Mouse (Mus musculus) small intestine, adult 2 months (tissue): ENCODE measurements around the gene Syngr3. TPM values are rescaled to one million over a fixed set of nuclear protein-coding genes. Genes with fewer than 3 reads are reported as not detected.

Experiments used
- H3K27ac ChIP-seq: fragments of 200-500 bp; 2 replicates; pipeline ENCODE4 v1.5.1; 2012; ENCODE audit warnings: low read depth, low read length, control low read depth, inconsistent platforms; ENCODE audit not compliant: insufficient read depth
- H3K27me3 ChIP-seq: fragments of 200-500 bp; 2 replicates; pipeline ENCODE4 v1.6.1; 2012; ENCODE audit warnings: mild to moderate bottlenecking, moderate library complexity, low read length, inconsistent platforms; ENCODE audit not compliant: control insufficient read depth, insufficient read depth
- H3K36me3 ChIP-seq: fragments of 200-500 bp; 2 replicates; pipeline ENCODE4 v1.6.1; 2012; ENCODE audit warnings: mild to moderate bottlenecking, low read length, control low read depth, inconsistent platforms; ENCODE audit not compliant: control insufficient read depth, insufficient read depth
- H3K4me1 ChIP-seq: fragments of 200-500 bp; 2 replicates; pipeline ENCODE4 v1.6.1; 2012; ENCODE audit warnings: low read length, inconsistent platforms, mixed read lengths; ENCODE audit not compliant: control insufficient read depth, insufficient read depth, insufficient read length
- H3K4me3 ChIP-seq: fragments of 200-500 bp; 2 replicates; pipeline ENCODE4 v1.5.1; 2012; ENCODE audit warnings: low read depth, mild to moderate bottlenecking, control low read depth, inconsistent platforms, low read length, moderate library complexity
- CTCF ChIP-seq: fragments of 200-500 bp; IDR thresholded peaks from 2 replicates; pipeline ENCODE4 v1.5.1; 2012; ENCODE audit warnings: low read depth, mild to moderate bottlenecking, control low read depth, inconsistent platforms, low read length, moderate library complexity, mixed read lengths; ENCODE audit not compliant: insufficient replicate concordance, insufficient read length; ENCODE audit errors: extremely low read depth
- POLR2A ChIP-seq: fragments of 200-500 bp; IDR thresholded peaks from 2 replicates; pipeline ENCODE4 v1.6.1; 2012; ENCODE audit warnings: low read depth, mild to moderate bottlenecking, control low read depth, inconsistent platforms, low read length, moderate library complexity
- WGBS: fragments of 180-500 bp; shearing (Covaris S2); methylation state at CpG from one replicate; pipeline ENCODE4 v1.1.7; 2018; 5-methylcytosine and 5-hydroxymethylcytosine counted together
- polyA plus RNA-seq: library from polyadenylated mRNA; depleted of rRNA; stranded (reverse); fragments of >200 nt; gene quantifications from 2 replicates; pipeline ENCODE4 v1.2.3, GENCODE M21; 2012; rRNA removed

The Syngr3 gene
- polyA plus RNA-seq: 1.2 and 1.3 TPM in 2 replicates

DNA sequence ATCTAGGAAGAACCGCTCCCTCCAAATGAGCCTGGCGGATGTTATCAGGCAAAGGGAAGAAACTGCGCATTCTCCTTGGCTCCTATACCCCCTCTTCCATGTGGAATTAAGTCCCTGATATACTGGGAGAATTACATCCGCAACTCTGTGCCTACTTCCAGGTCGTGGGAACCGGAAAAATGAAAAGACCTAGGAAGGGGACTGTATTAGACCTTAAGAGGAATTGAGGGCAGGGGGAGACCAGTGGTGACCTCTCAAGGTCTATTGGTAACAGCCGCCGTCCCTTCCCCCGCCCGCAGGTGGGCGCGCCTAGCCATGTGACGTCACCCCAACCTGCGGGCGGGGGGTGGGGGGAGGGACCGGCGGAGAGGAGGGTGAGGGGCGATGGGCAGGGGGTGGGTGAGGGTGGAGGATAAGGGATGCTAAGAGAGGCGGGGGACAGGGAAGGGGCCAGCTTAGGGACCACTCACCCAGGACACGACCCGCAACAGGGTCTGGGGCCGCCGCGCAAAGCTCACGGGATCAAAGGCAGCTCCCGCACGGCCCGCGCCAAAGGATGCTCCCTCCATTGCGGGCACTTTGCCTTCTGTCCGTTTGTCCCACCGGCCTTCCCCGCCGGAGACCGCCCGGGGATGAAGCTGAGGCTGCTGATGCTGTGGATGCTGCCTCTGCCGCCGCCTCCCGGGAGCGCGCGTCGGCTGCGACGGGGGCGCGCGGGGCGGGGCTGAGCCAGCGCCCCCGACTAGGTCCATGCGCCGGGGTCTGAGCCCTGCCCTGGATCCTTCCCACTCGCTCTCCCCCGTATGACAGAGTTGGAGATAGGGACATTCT, at the start of gene Syngr3:
Syngr3 (minus strand) TSS at position 705 of the 831 bp plus-strand sequence.
- peaks cover 13% of the 10 kb centered on the region for H3K4me1 ChIP-seq
- peaks cover 17% of the 10 kb centered on the region for H3K27me3 ChIP-seq
- peak within 1 kb of the TSS; percentile 57 for H3K4me3 ChIP-seq
- H3K27ac ChIP-seq: no peak within 1 kb of the TSS
- peaks cover 7% of the 10 kb centered on the region for H3K36me3 ChIP-seq
- 2% methylated on average over 53 of the region's 55 CpGs for WGBS
- TF ChIP-seq CTCF (no peak), POLR2A (no peak)

DNA sequence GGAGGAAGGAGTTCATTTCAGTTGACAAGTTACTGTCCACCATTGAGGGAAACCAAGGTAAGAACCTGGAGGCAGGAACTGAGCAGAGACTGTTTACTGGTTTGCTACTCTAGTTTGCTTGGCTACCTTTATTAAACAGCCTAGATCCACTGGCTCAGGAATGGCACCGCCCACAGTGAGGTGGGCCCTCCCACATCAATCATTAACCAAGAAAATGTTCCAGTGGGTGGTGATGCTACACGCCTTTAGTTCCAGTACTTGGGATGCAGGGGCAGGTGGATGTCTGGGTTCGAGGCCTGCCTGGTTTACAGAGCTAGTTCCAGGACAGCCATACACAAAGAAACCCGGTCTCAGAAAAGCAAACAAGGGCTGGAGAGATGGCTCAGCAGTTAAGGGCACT, 48.5 kb upstream of the Syngr3 start:
- H3K4me3 ChIP-seq: no peak overlapping the region
- no peak overlapping the region for H3K27ac ChIP-seq
- peaks cover 15% of the 10 kb centered on the region for H3K36me3 ChIP-seq
- TF ChIP-seq POLR2A (no peak), CTCF (no peak)
- H3K4me1 ChIP-seq: peaks cover 15% of the 10 kb centered on the region; the same call in 1 of the 2 replicates
- WGBS: 34% methylated on average over 4 of the region's 4 CpGs
- no peaks in the 10 kb centered on the region for H3K27me3 ChIP-seq

DNA sequence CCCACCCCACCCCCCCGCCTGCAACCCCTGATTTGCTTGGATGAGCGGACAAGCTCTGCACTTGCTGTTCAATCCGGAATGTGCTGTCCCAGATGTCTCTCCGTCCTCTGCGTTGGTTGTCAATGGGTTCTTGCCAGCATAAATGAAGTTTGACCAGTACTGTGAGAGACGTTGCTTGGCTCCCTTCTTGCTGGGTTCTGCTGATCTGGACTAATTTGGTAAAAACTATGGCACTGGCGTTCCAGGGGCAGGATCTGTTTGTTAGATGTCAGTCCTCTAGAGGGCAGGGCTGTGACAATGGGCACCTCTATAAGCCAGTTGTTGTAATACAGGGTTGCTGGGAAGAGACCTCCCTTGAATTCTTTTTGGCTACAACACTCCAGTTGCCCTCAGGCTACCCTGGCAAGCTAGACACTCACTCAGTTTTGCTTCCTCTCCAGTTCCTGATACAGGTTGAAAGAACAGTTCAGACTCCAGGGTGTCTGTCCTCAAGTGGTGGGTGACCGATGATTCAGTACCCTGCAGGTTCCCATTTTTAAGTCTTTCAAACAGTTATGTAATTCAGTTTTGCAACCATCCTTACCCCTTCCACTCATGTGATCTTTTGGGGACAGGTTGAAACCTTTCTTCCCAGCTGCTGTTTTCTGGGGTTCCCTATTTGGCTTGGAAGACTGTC, 47.5 kb upstream of the Syngr3 start:
- peak overlapping the region; percentile 2; the same call in 1 of the 2 replicates for H3K27ac ChIP-seq
- 13% methylated on average over 8 of the region's 8 CpGs for WGBS
- H3K4me3 ChIP-seq: peak overlapping the region; percentile 80
- peaks cover 15% of the 10 kb centered on the region; the same call in 1 of the 2 replicates for H3K4me1 ChIP-seq
- TF ChIP-seq CTCF (peak; percentile 18; the same call in 1 of the 2 replicates), POLR2A (no peak)
- peaks cover 10% of the 10 kb centered on the region for H3K36me3 ChIP-seq
- no peaks in the 10 kb centered on the region for H3K27me3 ChIP-seq

DNA sequence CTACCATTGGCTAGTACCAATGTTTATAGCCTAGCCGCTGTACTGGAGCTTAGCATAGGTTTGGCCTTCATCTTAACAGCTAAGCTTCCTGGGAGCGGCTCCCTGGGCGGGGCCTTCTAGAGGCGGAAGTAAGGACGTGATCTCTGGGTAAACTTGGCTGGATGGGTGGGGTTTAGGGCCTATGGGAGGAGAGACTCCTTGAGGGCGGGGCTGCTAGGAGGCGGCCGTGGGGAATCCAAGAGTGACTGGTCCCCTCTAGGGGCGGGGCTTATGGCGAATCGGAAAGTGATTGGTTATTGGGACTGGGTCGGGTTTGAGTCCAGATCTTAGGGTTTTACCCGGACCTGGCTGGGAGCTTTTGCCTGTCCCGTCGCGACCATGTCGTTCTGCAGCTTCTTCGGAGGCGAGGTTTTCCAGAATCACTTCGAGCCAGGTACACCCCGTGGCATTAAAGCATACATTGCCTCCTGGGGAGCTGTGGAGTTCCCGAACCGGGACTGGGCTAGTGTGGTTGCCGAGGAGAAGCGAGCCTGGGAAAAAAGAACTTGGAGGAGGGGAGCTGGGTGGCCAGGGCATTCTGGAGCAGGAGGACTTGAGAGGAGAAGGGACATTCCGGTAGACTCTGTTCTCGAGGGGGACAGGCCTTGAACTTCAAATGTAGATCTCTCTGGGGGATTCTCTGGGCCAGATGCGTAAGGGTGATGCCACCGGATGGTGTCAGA, 46.7 kb upstream of the Syngr3 start, which contains the start of gene Msrb1:
Msrb1 (plus strand) TSS at position 313 of the 722 bp plus-strand sequence.
- TF ChIP-seq CTCF: no peak
- peak; percentile 95 for TF ChIP-seq POLR2A
- WGBS: under 1% methylated on average over 29 of the region's 29 CpGs
- Histone ChIP-seq H3K36me3 (peaks cover 5% of the 10 kb centered on the region), H3K4me3 (peak within 1 kb of the TSS; percentile 80), H3K27me3 (no peaks in the 10 kb centered on the region), H3K27ac (peak within 1 kb of the TSS; percentile 75), H3K4me1 (peaks cover 15% of the 10 kb centered on the region; the same call in 1 of the 2 replicates)

DNA sequence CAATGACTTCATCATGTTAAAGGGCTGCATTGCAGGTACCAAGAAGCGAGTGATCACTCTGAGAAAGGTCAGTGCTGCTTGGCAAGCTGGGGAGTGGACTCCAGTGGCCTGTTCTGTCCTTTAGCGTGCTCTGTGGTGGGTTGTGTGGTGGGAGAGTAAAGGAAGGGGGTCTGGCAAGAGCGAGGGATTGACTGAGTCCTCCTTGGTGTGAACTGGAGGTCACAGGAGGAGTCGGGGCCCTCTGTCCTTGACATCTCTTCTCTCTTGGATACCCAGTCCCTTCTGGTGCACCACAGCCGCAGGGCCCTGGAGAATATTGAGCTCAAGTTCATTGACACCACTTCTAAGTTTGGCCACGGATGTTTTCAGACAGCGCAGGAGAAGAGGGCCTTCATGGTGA, 45.7 kb upstream of the Syngr3 start:
- Histone ChIP-seq H3K27ac (peak overlapping the region; percentile 60; the same call in 1 of the 2 replicates), H3K36me3 (no peaks in the 10 kb centered on the region), H3K27me3 (no peaks in the 10 kb centered on the region), H3K4me1 (peaks cover 15% of the 10 kb centered on the region; the same call in 1 of the 2 replicates), H3K4me3 (no peak overlapping the region)
- TF ChIP-seq POLR2A (no peak), CTCF (no peak)
- WGBS: 88% methylated on average over 7 of the region's 7 CpGs

DNA sequence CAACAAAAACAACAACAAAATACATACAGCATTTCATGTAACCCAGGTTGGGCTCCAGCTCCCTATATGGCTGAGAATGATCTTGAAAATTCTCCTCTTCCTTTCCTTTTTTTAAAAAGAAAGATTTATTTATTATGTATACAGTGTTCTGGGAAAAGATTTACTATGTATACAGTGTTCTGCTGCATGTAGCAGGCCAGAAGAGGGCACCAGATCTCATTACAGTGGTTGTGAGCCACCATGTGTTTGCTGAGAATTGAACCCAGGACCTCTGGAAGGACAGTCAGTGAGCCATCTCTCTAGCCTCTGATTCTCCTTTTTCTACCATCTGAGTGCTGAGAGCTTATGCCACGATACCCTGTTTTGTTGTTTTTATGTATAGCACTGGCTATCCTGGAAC, 44.8 kb upstream of the Syngr3 start:
- Histone ChIP-seq H3K4me1 (peaks cover 15% of the 10 kb centered on the region; the same call in 1 of the 2 replicates), H3K27ac (no peak overlapping the region), H3K27me3 (no peaks in the 10 kb centered on the region), H3K36me3 (no peaks in the 10 kb centered on the region), H3K4me3 (no peak overlapping the region)
- WGBS: 89% methylated on average over 1 of the region's 1 CpGs
- TF ChIP-seq CTCF (no peak), POLR2A (no peak)
